Mouse (Mus musculus): ENCODE data around the gene Bicral.

DNA sequence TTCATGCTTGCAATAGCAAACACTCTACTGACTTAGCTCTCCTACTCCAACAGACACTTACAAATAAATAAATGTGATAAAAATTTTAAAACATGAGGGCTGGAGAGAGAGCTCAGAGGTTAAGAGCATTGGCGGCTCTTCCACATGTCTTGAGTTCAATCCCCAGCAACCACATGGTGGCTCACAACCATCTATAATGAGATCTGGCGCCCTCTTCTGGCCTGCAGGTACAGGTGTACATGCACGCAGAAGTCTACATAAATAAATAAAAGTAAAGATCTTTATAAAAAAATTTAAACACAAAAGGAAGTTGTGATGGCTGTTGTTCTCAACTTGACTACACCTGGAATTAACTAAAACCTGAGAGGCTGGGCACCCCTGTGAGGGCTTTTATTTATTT is 17.3 kb upstream of the Bicral start:
- TF ChIP-seq USF1 (IDR thresholded peaks at IDR 0.05; ENCODE audit: low read depth) (no peak), POLR2A (IDR thresholded peaks at IDR 0.05; ENCODE audit: insufficient read length, low read depth) (no peak), MAX (IDR thresholded peaks at IDR 0.05; ENCODE audit: low read depth) (no peak), TCF3 (IDR thresholded peaks at IDR 0.05; ENCODE audit: insufficient read length, low read depth) (no peak), E2F4 (IDR thresholded peaks at IDR 0.05; ENCODE audit: insufficient read depth) (no peak), TCF12 (IDR thresholded peaks at IDR 0.05; ENCODE audit: insufficient read depth, poor library complexity, severe bottlenecking) (no peak), MYOG (IDR thresholded peaks at IDR 0.05; ENCODE audit: control insufficient read depth in 1 of 3, insufficient read depth in 1 of 3, insufficient read length in 2 of 3, low read depth in 2 of 3) (no peak), POLR2AphosphoS2 (IDR thresholded peaks at IDR 0.05; ENCODE audit: insufficient read length, low read depth) (no peak), REST (IDR thresholded peaks at IDR 0.05; ENCODE audit: insufficient read depth, insufficient read length) (no peak), MYOD1 (IDR thresholded peaks at IDR 0.05; ENCODE audit: control insufficient read depth in 1 of 3, insufficient read length in 2 of 3, low read depth in 2 of 3) (no peak), CEBPB (IDR thresholded peaks at IDR 0.05; ENCODE audit: insufficient read depth, poor library complexity, severe bottlenecking) (no peak), SRF (IDR thresholded peaks at IDR 0.05; ENCODE audit: control insufficient read depth, insufficient read length, low read depth) (no peak)

All from myocyte (in vitro differentiated cells).